8 mouse cellular contexts compared by ENCODE assay signal in genomic region chr8:61499035-61499434, GRCm38 (mm10). TPM values are rescaled to one million over a fixed set of nuclear protein-coding genes. Genes with fewer than 3 reads are reported as not detected.
DNase-seq lines count a peak whose midpoint lies in the region; ATAC-seq and TF ChIP-seq lines count a peak whose summit lies in the region.
"Had no signal": no experiment of that assay in that cellular context is flagged by ENCODE, and none has a peak within 500 bp of the region (broad histone marks: within the 10 kb centered on the region; RNA-seq: fewer than 3 reads in every experiment).

No protein-coding gene starts in this region.

- no peak overlapping the region for H3K9ac ChIP-seq in intestine, embryonic 15.5 days
- H3K9ac ChIP-seq in midbrain, postnatal 0 days (replicated peaks; ENCODE audit: low read length, poor library complexity, severe bottlenecking) = no peak overlapping the region

- peak; percentile 48 for ATAC-seq in intestine, embryonic 15.5 days
- ATAC-seq in midbrain, postnatal 0 days (ENCODE audit: low FRiP score) = no peak
- no peak for ATAC-seq in inflammation-experienced regulatory T-cells, adult 6 months
- ATAC-seq in megakaryocyte-erythroid progenitor cell, adult 5-6 weeks (replicated peaks; ENCODE audit: low FRiP score, low TSS enrichment, poor library complexity, severe bottlenecking) = no peak

- TF ChIP-seq POLR2A in brain, embryonic 14.5 days (IDR thresholded peaks at IDR 0.05; ENCODE audit: borderline replicate concordance, extremely low read depth, insufficient read depth, insufficient read length, poor library complexity, severe bottlenecking) = no peak

- no peaks in the 10 kb centered on the region for H3K36me3 ChIP-seq in intestine, embryonic 15.5 days
- no peaks in the 10 kb centered on the region; the same call in 1 of the 2 replicates for H3K36me3 ChIP-seq in midbrain, postnatal 0 days (ENCODE audit: insufficient read depth, low read length)

- H3K9me3 ChIP-seq in intestine, embryonic 15.5 days = no peaks in the 10 kb centered on the region
- H3K9me3 ChIP-seq in midbrain, postnatal 0 days (ENCODE audit: low read length) = no peaks in the 10 kb centered on the region

- no peak overlapping the region for H3K27ac ChIP-seq in left cerebral cortex, adult 2 months
- H3K27ac ChIP-seq in intestine, embryonic 15.5 days = no peak overlapping the region
- no peak overlapping the region for H3K27ac ChIP-seq in midbrain, postnatal 0 days (ENCODE audit: low read depth, low read length)

- peak; percentile 59 for TF ChIP-seq CTCF in left cerebral cortex, adult 2 months (IDR thresholded peaks at IDR 0.05)
- peak; percentile 51; the same call in 1 of the 2 replicates for TF ChIP-seq CTCF in brain, embryonic 14.5 days (IDR thresholded peaks at IDR 0.05; ENCODE audit: borderline replicate concordance, extremely low read depth, insufficient read depth, insufficient read length)
- TF ChIP-seq CTCF in midbrain, postnatal 0 days (IDR thresholded peaks at IDR 0.05) = peak; percentile 81

- H3K27me3 ChIP-seq in intestine, embryonic 15.5 days (replicated peaks) = no peaks in the 10 kb centered on the region
- H3K27me3 ChIP-seq in midbrain, postnatal 0 days (ENCODE audit: insufficient read depth, low read length) = no peaks in the 10 kb centered on the region

- DNase-seq in left cerebral cortex, adult 2 months (ENCODE audit: extremely low spot score in 1 of 2, low spot score in 2 of 2) = no peak
- no peak for DNase-seq in left cerebral cortex, postnatal 4 days
- DNase-seq in brain, embryonic 14.5 days (ENCODE audit: low read depth) = peak; percentile 73
- DNase-seq in midbrain, postnatal 0 days (ENCODE audit: low spot score) = peak; percentile 69
- DNase-seq: gastrocnemius, postnatal 36 days had no signal

- intact Hi-C loops in left cerebral cortex, adult 2 months (cut with DNase I) = loop anchor here (5.0 to 10.0 kb wide), 2 partner anchors 422 to 874 kb away; no protein-coding TSS in a partner anchor
- intact Hi-C loops in left cerebral cortex, postnatal 4 days (cut with DNase I) = loop anchor here (10.0 kb wide), 1 partner anchor 454 kb away; no protein-coding TSS in a partner anchor

- H3K4me2 ChIP-seq in intestine, embryonic 15.5 days (replicated peaks) = no peak overlapping the region
- H3K4me2 ChIP-seq in midbrain, postnatal 0 days (ENCODE audit: low read depth, low read length, poor library complexity, severe bottlenecking) = no peak overlapping the region

- no peaks in the 10 kb centered on the region for H3K4me1 ChIP-seq in intestine, embryonic 15.5 days (replicated peaks)
- no peaks in the 10 kb centered on the region for H3K4me1 ChIP-seq in midbrain, postnatal 0 days (ENCODE audit: insufficient read depth, low read length)

- 57% methylated on average over 4 of the region's 4 CpGs for WGBS in intestine, embryonic 15.5 days
- WGBS in midbrain, postnatal 0 days = 60% methylated on average over 4 of the region's 4 CpGs

- H3K4me3 ChIP-seq in left cerebral cortex, adult 2 months = no peak overlapping the region
- no peak overlapping the region for H3K4me3 ChIP-seq in intestine, embryonic 15.5 days (replicated peaks)
- H3K4me3 ChIP-seq in midbrain, postnatal 0 days (ENCODE audit: low read depth, low read length) = no peak overlapping the region

RNA-seq across cellular contexts. Expression of gene Cbr4, which starts 11.5 kb away (rescaled TPM):
- total RNA-seq in left cerebral cortex, adult 2 months (2021) = 10 to 100 TPM; 18.6 to 19.1 TPM
- 10 to 100 TPM; 12.5 to 14.0 TPM for total RNA-seq in left cerebral cortex, postnatal 4 days (2021)
- polyA plus RNA-seq in brain, embryonic 14.5 days (2012; rRNA removed) = 10.2 and 11.7 TPM in 2 replicates
- polyA plus RNA-seq in intestine, embryonic 15.5 days (2015; fragmentation: Nextera tagmentation; extraction: Ambion mirVana) = 29.8 and 34.1 TPM in 2 replicates
- total RNA-seq in midbrain, postnatal 0 days (2014; rRNA removed) = 8.8 TPM in 2 replicates
- 19.2 and 20.2 TPM in 2 replicates for polyA plus RNA-seq in midbrain, postnatal 0 days (2015; fragmentation: Nextera tagmentation; extraction: Ambion mirVana)
- polyA plus RNA-seq in inflammation-experienced regulatory T-cells, adult 6 months (2017; shearing (Covaris generic)) = 10 to 100 TPM; 19.9 to 25.3 (median 23.4) TPM
- total RNA-seq in megakaryocyte-erythroid progenitor cell, adult 5-6 weeks (2014; fragmentation: Nextera tagmentation) = 13.0 and 31.4 TPM in 2 replicates
- total RNA-seq in megakaryocyte-erythroid progenitor cell, adult 5-6 weeks (2017) = 54.0 and 56.1 TPM in 2 replicates

Comparison
In these comparisons a context has a peak if more than half of its experiments do, and no peak if none do; other contexts are left out.
1. DNase-seq: peak in brain, embryonic 14.5 days (single experiment) and midbrain, postnatal 0 days (single experiment); none in left cerebral cortex, adult 2 months (0 of 2) and left cerebral cortex, postnatal 4 days (single experiment).
2. Peak in every context shown above with its lines, with median percentiles within 50 percentile points of each other: CTCF ChIP-seq.